Mouse (Mus musculus) forebrain, postnatal 0 days (tissue): ENCODE data around the gene Gm21679. TPM values are rescaled to one million over a fixed set of nuclear protein-coding genes. Genes with fewer than 3 reads are reported as not detected.
"Not testable (repeated sequence)": the region's sequence is repeated elsewhere in the genome, so short reads cannot be mapped to it uniquely, and the experiment has no call there.

Source experiments
- ATAC-seq: fragments of 200-750 bp; cut with Nextera tagmentation; 2 replicates; pipeline ENCODE4 v1.8.0; 2017; ENCODE audit warnings: mild to moderate bottlenecking, moderate library complexity
- DNase-seq: peaks from one replicate; pipeline ENCODE4 v3.0.0-alpha.2; 2015
- H3K27ac ChIP-seq: fragments of 300-500 bp; sonication (generic); 2 replicates; pipeline ENCODE4 v1.5.1; 2014; ENCODE audit warnings: low read depth, mild to moderate bottlenecking, antibody characterized with exemption, low read length, moderate library complexity, mixed read lengths
- H3K27me3 ChIP-seq: fragments of 300-500 bp; sonication (generic); 2 replicates; pipeline ENCODE4 v1.6.1; 2014; ENCODE audit warnings: mild to moderate bottlenecking, low read length, mixed read lengths; ENCODE audit not compliant: insufficient read depth
- H3K36me3 ChIP-seq: fragments of 300-500 bp; sonication (generic); 2 replicates; pipeline ENCODE4 v1.6.1; 2014; ENCODE audit warnings: mild to moderate bottlenecking, moderate library complexity; ENCODE audit not compliant: insufficient read depth
- H3K4me1 ChIP-seq: fragments of 300-500 bp; sonication (generic); 2 replicates; pipeline ENCODE4 v1.6.1; 2014; ENCODE audit warnings: antibody characterized with exemption; ENCODE audit not compliant: insufficient read depth
- H3K4me2 ChIP-seq: fragments of 300-500 bp; sonication (generic); 2 replicates; pipeline ENCODE4 v1.6.1; 2014; ENCODE audit warnings: low read depth, mild to moderate bottlenecking, moderate library complexity
- H3K4me3 ChIP-seq: fragments of 300-500 bp; sonication (generic); 2 replicates; pipeline ENCODE4 v1.5.1; 2014; ENCODE audit warnings: low read depth, low read length, mixed read lengths
- H3K9ac ChIP-seq: fragments of 300-500 bp; sonication (generic); 2 replicates; pipeline ENCODE4 v1.6.1; 2014; ENCODE audit warnings: mild to moderate bottlenecking
- H3K9me3 ChIP-seq: fragments of 300-500 bp; sonication (generic); 2 replicates; pipeline ENCODE4 v1.6.1; 2016; ENCODE audit warnings: low read length
- WGBS: fragments of 180-500 bp; shearing (Covaris S2); extraction: QIAGEN DNeasy Blood & Tissue Kit; methylation state at CpG from one replicate; pipeline ENCODE4 v1.1.7; 2014; 5-methylcytosine and 5-hydroxymethylcytosine counted together
- polyA plus RNA-seq: library from polyadenylated mRNA; unstranded; fragments of >200 nt; fragmentation: Nextera tagmentation; extraction: Ambion mirVana; gene quantifications from 2 replicates; pipeline ENCODE4 v1.2.1, GENCODE M21; 2015
- total RNA-seq: library from RNA; depleted of rRNA; stranded (reverse); fragments of >200 nt; gene quantifications from 2 replicates; pipeline ENCODE4 v1.2.3, GENCODE M21; 2014; rRNA removed

Gm21679 gene
- not detected in 2 replicates for total RNA-seq
- polyA plus RNA-seq = not detected in 2 replicates

GRCm38 (mm10) chrY:29683270-29683669 is at the start of gene Gm21679:
Gene Gm21679, minus strand, starts transcription at chrY:29683370.
- not testable (repeated sequence) for H3K27ac ChIP-seq, DNase-seq, H3K36me3 ChIP-seq

More at GRCm38 (mm10) chrY:29683270-29683669, at the start of gene Gm21679:
- not testable (repeated sequence) for ATAC-seq, H3K4me3 ChIP-seq, H3K9ac ChIP-seq, H3K9me3 ChIP-seq, H3K27me3 ChIP-seq, H3K4me1 ChIP-seq, H3K4me2 ChIP-seq
- no CpG with 5 or more reads among the region's 3 CpGs for WGBS
